Mouse (Mus musculus) small intestine, adult 2 months (tissue): ENCODE data around the gene Plekhg3. TPM values are rescaled to one million over a fixed set of nuclear protein-coding genes. Genes with fewer than 3 reads are reported as not detected.

Source experiments
- H3K27ac ChIP-seq: fragments of 200-500 bp; 2 replicates; pipeline ENCODE4 v1.5.1; 2012; ENCODE audit warnings: low read depth, low read length, control low read depth, inconsistent platforms; ENCODE audit not compliant: insufficient read depth
- H3K27me3 ChIP-seq: fragments of 200-500 bp; 2 replicates; pipeline ENCODE4 v1.6.1; 2012; ENCODE audit warnings: mild to moderate bottlenecking, moderate library complexity, low read length, inconsistent platforms; ENCODE audit not compliant: control insufficient read depth, insufficient read depth
- H3K36me3 ChIP-seq: fragments of 200-500 bp; 2 replicates; pipeline ENCODE4 v1.6.1; 2012; ENCODE audit warnings: mild to moderate bottlenecking, low read length, control low read depth, inconsistent platforms; ENCODE audit not compliant: control insufficient read depth, insufficient read depth
- H3K4me1 ChIP-seq: fragments of 200-500 bp; 2 replicates; pipeline ENCODE4 v1.6.1; 2012; ENCODE audit warnings: low read length, inconsistent platforms, mixed read lengths; ENCODE audit not compliant: control insufficient read depth, insufficient read depth, insufficient read length
- H3K4me3 ChIP-seq: fragments of 200-500 bp; 2 replicates; pipeline ENCODE4 v1.5.1; 2012; ENCODE audit warnings: low read depth, mild to moderate bottlenecking, control low read depth, inconsistent platforms, low read length, moderate library complexity
- CTCF ChIP-seq: fragments of 200-500 bp; IDR thresholded peaks from 2 replicates; pipeline ENCODE4 v1.5.1; 2012; ENCODE audit warnings: low read depth, mild to moderate bottlenecking, control low read depth, inconsistent platforms, low read length, moderate library complexity, mixed read lengths; ENCODE audit not compliant: insufficient replicate concordance, insufficient read length; ENCODE audit errors: extremely low read depth
- POLR2A ChIP-seq: fragments of 200-500 bp; IDR thresholded peaks from 2 replicates; pipeline ENCODE4 v1.6.1; 2012; ENCODE audit warnings: low read depth, mild to moderate bottlenecking, control low read depth, inconsistent platforms, low read length, moderate library complexity
- WGBS: fragments of 180-500 bp; shearing (Covaris S2); methylation state at CpG from one replicate; pipeline ENCODE4 v1.1.7; 2018; 5-methylcytosine and 5-hydroxymethylcytosine counted together
- polyA plus RNA-seq: library from polyadenylated mRNA; depleted of rRNA; stranded (reverse); fragments of >200 nt; gene quantifications from 2 replicates; pipeline ENCODE4 v1.2.3, GENCODE M21; 2012

The Plekhg3 gene
- polyA plus RNA-seq, 1 experiment = 16.9 TPM

- H3K27ac ChIP-seq = peak overlapping the region; percentile 25; the same call in 1 of the 2 replicates
- TF ChIP-seq CTCF (no peak), POLR2A (no peak)
- 48% methylated on average over 8 of the region's 8 CpGs for WGBS
These were observed 10.8 kb downstream of the Plekhg3 start for GRCm38 (mm10) chr12:76541475-76541874.

GRCm38 (mm10) chr12:76541879-76542278 is 11.2 kb downstream of the Plekhg3 start:
- Histone ChIP-seq H3K27ac (no peak overlapping the region), H3K4me3 (0 out of 2 replicates have a peak overlapping the region, but pooled peaks have one; percentile 5), H3K27me3 (no peaks in the 10 kb centered on the region), H3K36me3 (peaks cover 2% of the 10 kb centered on the region; the same call in 1 of the 2 replicates), H3K4me1 (peaks cover 15% of the 10 kb centered on the region)
- WGBS = 86% methylated on average over 6 of the region's 6 CpGs
- TF ChIP-seq CTCF = no peak
- TF ChIP-seq POLR2A = no peak

More at GRCm38 (mm10) chr12:76541475-76541874, 10.8 kb downstream of the Plekhg3 start:
- no peaks in the 10 kb centered on the region for H3K27me3 ChIP-seq
- 0 out of 2 replicates have a peak overlapping the region, but pooled peaks have one; percentile 5 for H3K4me3 ChIP-seq
- peaks cover 16% of the 10 kb centered on the region; the same call in 1 of the 2 replicates for H3K4me1 ChIP-seq
- peaks cover 2% of the 10 kb centered on the region; the same call in 1 of the 2 replicates for H3K36me3 ChIP-seq

GRCm38 (mm10) chr12:76545786-76546370 is 15.2 kb downstream of the Plekhg3 start:
- Histone ChIP-seq H3K27ac (peak overlapping the region; percentile 75; the same call in 1 of the 2 replicates), H3K4me1 (peaks cover 28% of the 10 kb centered on the region), H3K27me3 (no peaks in the 10 kb centered on the region), H3K4me3 (peak overlapping the region; percentile 38; the same call in 1 of the 2 replicates), H3K36me3 (peaks cover 1% of the 10 kb centered on the region; the same call in 1 of the 2 replicates)
- 67% methylated on average over 15 of the region's 15 CpGs for WGBS
- TF ChIP-seq POLR2A (no peak), CTCF (no peak)

GRCm38 (mm10) chr12:76546383-76547276 is 15.9 kb downstream of the Plekhg3 start:
- Histone ChIP-seq H3K4me1 (peaks cover 26% of the 10 kb centered on the region), H3K36me3 (peaks cover 1% of the 10 kb centered on the region; the same call in 1 of the 2 replicates), H3K27me3 (no peaks in the 10 kb centered on the region), H3K27ac (peak overlapping the region; percentile 75), H3K4me3 (peak overlapping the region; percentile 38)
- 19% methylated on average over 28 of the region's 28 CpGs for WGBS
- TF ChIP-seq POLR2A (no peak), CTCF (no peak)

- Histone ChIP-seq H3K27me3 (no peaks in the 10 kb centered on the region), H3K27ac (peak overlapping the region; percentile 75), H3K4me1 (peaks cover 32% of the 10 kb centered on the region), H3K36me3 (peaks cover 1% of the 10 kb centered on the region; the same call in 1 of the 2 replicates), H3K4me3 (peak overlapping the region; percentile 38; the same call in 1 of the 2 replicates)
- WGBS = 19% methylated on average over 13 of the region's 13 CpGs
- no peak for TF ChIP-seq POLR2A
- no peak for TF ChIP-seq CTCF
These were observed 16.9 kb downstream of the Plekhg3 start for GRCm38 (mm10) chr12:76547409-76548081.

DNA sequence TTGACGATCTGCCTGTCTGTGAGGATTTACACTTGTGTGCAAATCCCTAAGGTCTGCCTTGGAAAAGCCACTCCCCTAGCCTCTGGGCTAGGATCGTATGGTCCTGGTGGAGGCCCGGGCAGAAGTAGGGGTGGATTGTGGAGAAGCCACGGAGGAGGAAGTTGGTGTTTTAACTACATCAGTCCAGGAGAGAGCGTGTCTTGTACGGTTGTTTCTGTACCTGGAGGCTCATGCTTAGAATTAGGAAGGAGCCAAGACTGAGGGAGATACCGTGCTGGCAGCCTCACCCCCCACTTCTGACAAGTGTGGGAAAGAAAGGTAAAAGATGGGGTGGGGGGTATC is 17.4 kb downstream of the Plekhg3 start:
- Histone ChIP-seq H3K27me3 (no peaks in the 10 kb centered on the region), H3K27ac (peak overlapping the region; percentile 75), H3K36me3 (peaks cover 1% of the 10 kb centered on the region; the same call in 1 of the 2 replicates), H3K4me3 (no peak overlapping the region), H3K4me1 (peaks cover 36% of the 10 kb centered on the region)
- 13% methylated on average over 7 of the region's 7 CpGs for WGBS
- no peak for TF ChIP-seq POLR2A
- no peak for TF ChIP-seq CTCF
